Mouse (Mus musculus): ENCODE results near the gene Fpr-rs3.

Gene Fpr-rs3

GRCm38 (mm10) chr17:20624777-20625176 lies at the start of gene Fpr-rs3:
Gene Fpr-rs3 (minus strand): TSS chr17:20624877.
- no peak for DNase-seq (ENCODE audit: low spot score in 2 of 2)

- DNase-seq (ENCODE audit: low spot score in 2 of 2): no peak
Observed at GRCm38 (mm10) chr17:20596323-20596722, 28.4 kb downstream of the Fpr-rs3 start, which contains the start of gene Vmn2r110. Gene Vmn2r110 (minus strand): TSS chr17:20596423.

All from right cerebral cortex, postnatal 36 days (tissue).